Mouse (Mus musculus): ENCODE measurements around the gene Grpr. TPM values are rescaled to one million over a fixed set of nuclear protein-coding genes. Genes with fewer than 3 reads are reported as not detected.

The Grpr gene
- total and polyA plus RNA-seq, 2 experiments from 2014 or later, result 0.71 to 1.0 TPM

DNA sequence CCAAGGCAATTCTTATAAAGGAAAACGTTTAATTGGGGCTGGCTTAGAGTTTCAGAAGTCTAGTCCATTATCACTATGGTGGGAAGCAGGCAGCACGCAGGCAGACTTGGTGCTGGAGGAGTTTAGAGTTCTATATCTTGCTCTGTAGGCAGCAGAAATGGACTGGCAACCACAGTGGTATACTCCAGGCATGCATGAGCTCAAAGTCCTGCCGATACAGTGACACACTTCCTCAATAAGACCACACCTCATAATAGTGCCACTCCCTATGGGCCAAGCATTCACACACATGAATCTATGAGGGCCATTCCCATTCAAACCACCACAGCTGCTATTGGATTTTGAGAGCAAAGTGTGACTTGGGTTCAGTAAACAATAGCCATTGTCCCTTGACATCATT, 47.4 kb downstream of the Grpr start:
- Histone ChIP-seq H3K27me3 (ENCODE audit: insufficient read depth, low read length) (no peaks in the 10 kb centered on the region), H3K27ac (ENCODE audit: low read depth, low read length) (no peak overlapping the region), H3K4me2 (ENCODE audit: low read depth, low read length, poor library complexity, severe bottlenecking) (no peak overlapping the region), H3K36me3 (ENCODE audit: insufficient read depth, low read length) (no peaks in the 10 kb centered on the region), H3K4me3 (ENCODE audit: low read depth, low read length) (no peak overlapping the region), H3K9ac (replicated peaks; ENCODE audit: low read length, poor library complexity, severe bottlenecking) (no peak overlapping the region), H3K4me1 (ENCODE audit: insufficient read depth, low read length) (no peaks in the 10 kb centered on the region), H3K9me3 (ENCODE audit: low read length) (no peaks in the 10 kb centered on the region)
- 70% methylated on average over 3 of the region's 3 CpGs for WGBS
- DNase-seq (ENCODE audit: low spot score), result no peak
- ATAC-seq (ENCODE audit: low FRiP score), result no peak
- no peak for TF ChIP-seq CTCF (IDR thresholded peaks at IDR 0.05)

Other genes starting within 250 kb of the Grpr start
- 5.0 and 7.5 TPM in 2 replicates for gene Rnf138rt1, start 211.7 kb upstream of the Grpr start, total RNA-seq (2014; rRNA removed)
- gene Rnf138rt1, start 211.7 kb upstream of the Grpr start, polyA plus RNA-seq (2015; fragmentation: Nextera tagmentation; extraction: Ambion mirVana), result 7.0 and 12.9 TPM in 2 replicates